In genomic region chr17:61696717-61697116, GRCm38 (mm10) we compare ENCODE assay signal across 16 mouse cellular contexts.
"Had no signal": no experiment of that assay in that cellular context is flagged by ENCODE, and none has a peak within 500 bp of the region (broad histone marks: within the 10 kb centered on the region; RNA-seq: fewer than 3 reads in every experiment).

No protein-coding gene starts in this region.

- H3K4me1 ChIP-seq: neural tube, embryonic 13.5 days; neural tube, embryonic 15.5 days; stomach, embryonic 15.5 days had no signal

- H3K36me3 ChIP-seq: neural tube, embryonic 13.5 days; neural tube, embryonic 15.5 days; stomach, embryonic 15.5 days had no signal

- H3K27ac ChIP-seq: neural tube, embryonic 13.5 days; neural tube, embryonic 15.5 days; stomach, embryonic 15.5 days; stomach, postnatal 0 days had no signal

- DNase-seq: retina, postnatal 1 day; right cerebral cortex, adult 18-20 months; right cerebral cortex, postnatal 14 days; right cerebral cortex, postnatal 25 days; right cerebral cortex, postnatal 4 days; spleen, adult 18-20 months; thymus, adult 18-20 months; thymus, adult 2 months; thymus, postnatal 14 days; thymus, postnatal 25 days; thymus, postnatal 36 days; thymus, postnatal 4 days had no signal

- H3K9ac ChIP-seq: neural tube, embryonic 13.5 days; neural tube, embryonic 15.5 days; stomach, embryonic 15.5 days had no signal

- H3K4me3 ChIP-seq: neural tube, embryonic 13.5 days; neural tube, embryonic 15.5 days; stomach, embryonic 15.5 days had no signal

- H3K9me3 ChIP-seq: neural tube, embryonic 13.5 days; neural tube, embryonic 15.5 days; stomach, embryonic 15.5 days had no signal

- H3K27me3 ChIP-seq: neural tube, embryonic 13.5 days; neural tube, embryonic 15.5 days; stomach, embryonic 15.5 days had no signal
